Mouse (Mus musculus): Measurements from ENCODE around the gene Lyzl4.

The Lyzl4 gene

DNA sequence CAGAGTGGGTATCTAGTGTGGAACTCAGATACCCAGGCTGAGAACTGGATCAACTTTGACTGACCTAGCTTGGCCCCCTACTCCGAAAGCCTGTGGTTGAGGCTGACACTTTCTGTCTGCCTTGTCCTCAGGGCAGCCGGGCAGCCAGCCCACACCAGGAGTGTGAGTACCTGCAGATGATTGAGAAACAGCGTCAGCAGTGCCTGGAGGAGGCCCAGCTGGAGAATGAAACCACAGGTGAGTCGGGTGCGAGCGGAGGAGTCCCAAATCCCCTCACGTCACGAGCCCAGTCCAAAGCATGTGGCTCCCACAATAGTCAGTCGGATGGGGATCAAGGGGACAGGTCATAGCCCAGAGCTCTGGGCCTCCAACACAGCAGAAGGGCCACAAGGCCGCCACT is 11.8 kb upstream of the Lyzl4 start:
- CTCF ChIA-PET = no interaction called here

DNA sequence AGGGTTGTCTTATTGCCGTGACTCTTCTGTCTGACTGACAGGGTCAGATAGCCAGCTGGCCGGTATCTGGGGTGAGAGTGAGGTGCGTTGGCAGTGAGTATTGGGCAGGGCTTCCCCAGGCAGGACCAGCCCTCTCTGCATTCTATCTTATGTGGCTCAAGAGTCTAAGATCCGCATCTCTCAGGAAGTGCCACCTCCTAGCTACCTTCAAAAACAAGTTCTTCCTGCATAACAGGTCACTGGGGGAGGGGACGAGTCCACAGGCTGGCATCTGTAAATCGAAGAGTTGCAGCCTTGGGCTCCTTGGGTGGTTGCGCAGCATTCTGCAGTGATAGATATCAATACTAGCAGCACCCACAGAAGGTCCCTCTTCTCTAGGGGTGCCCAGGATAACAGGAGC is 5.1 kb upstream of the Lyzl4 start:
- CTCF ChIA-PET = no interaction called here

DNA sequence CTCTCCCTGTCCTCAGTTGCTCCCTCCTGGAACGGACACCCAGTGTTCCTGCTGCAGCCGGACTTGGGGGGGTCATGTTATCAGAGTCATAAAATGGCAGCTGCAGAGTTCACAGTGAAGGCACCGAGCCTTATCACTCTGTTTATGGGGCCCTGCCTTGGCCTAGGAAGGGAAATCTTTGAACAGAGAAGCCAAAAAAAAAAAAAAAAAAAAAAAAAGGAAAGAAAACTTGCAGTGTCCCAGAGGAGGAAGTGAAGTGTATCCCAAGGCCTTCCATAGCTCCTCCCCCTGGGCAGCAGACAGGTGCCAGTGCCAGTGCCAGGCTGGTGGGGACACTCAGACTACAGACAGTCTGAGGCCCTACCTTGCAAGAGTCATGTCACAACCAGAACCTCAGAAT is 3.0 kb upstream of the Lyzl4 start:
- CTCF ChIA-PET = no interaction called here

DNA sequence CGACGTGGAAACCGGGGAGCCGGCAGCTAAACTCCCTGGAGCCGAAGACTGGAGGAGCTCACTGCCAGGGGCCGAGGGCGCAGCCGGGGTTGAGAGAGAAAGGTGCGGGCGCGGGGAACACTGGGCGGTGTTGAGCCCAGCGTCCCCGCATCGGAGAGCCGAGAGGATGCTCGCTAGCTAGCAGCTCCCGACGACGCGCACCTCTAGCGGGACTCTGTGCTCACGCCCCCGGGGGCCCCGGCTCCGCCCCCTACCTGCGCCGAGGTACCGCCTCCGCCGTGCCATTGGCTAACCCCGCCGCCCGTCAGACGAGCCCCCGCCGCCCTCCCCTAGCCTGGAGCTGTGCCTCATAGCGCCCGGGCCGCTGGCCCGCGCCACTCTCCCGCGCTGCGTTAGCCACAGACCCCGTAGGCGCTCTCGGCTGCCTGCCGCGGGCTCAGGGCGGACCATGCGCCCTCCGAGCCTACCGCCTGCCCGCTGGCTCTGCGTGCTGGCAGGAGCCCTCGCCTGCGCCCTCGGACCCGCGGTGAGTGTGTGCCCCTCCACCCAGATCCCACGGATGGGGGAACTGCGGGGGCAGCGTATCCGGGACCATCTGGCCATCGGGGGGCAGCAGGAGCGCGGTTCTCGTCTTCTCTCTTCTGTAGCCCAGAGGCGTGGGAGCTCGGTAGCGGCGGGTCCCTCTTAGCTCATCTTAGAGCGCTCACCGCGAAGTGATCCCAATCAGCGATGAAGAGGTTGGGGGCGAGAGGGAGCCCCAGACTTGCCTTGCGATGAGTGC is 695 bp upstream of the Lyzl4 start, which contains the start of gene Vipr1:
Gene Vipr1, plus strand, starts transcription at position 316 of the 781 bp plus-strand sequence.
- CTCF ChIA-PET = no interaction called here

DNA sequence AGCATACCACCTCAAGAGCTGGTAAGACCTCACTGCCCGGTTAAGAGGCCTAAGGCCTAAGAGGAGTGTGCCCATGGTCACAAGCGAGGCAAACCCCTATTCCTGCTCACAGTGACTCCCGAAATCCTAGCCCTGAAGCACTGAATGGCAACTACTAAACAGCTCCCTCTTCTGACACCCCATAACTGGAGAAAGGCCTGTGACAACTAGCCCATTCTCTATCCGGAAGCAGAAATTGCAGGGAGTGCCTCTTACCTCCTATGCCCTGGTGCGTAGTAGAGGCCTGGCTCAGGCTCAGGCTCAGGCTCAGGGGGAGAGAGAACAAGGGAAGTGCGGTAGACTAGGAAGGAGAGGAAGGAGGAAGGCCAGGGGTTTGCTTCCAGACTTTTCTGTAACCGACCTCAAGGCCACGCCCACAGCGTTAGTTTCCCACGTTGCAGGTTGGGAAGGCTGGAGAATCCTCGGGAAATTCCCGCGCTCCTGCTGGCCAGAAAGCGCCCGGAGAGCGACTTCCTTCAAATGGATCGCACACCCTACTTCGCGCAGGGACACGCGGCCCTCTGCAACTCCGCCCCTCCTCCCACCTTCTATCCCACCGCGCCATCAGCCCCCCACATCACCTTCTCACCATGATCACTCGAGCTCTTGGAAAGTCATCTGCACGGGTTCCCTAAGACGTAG is 521 bp downstream of the Lyzl4 start:
- CTCF ChIA-PET = no interaction called here

DNA sequence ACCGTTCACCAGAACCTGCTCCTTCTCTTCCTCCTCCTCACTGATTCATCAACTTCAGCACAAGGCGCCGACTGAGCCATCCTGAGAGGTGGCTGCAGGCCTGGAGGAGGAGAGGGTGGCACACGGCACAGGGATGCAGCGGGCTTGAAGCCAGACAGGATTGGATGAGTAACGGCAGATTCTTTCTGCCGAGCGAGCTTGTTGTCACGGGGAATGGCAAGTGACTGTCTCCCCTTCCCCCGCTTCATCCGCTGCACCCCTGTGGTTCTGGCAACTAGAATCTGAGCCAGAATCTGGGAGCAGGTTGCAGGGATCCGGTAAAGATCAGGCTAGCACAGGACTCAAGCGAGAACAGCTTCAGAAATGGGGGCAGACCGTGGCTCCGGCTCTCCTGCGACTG is 2.1 kb downstream of the Lyzl4 start:
- CTCF ChIA-PET = no interaction called here

DNA sequence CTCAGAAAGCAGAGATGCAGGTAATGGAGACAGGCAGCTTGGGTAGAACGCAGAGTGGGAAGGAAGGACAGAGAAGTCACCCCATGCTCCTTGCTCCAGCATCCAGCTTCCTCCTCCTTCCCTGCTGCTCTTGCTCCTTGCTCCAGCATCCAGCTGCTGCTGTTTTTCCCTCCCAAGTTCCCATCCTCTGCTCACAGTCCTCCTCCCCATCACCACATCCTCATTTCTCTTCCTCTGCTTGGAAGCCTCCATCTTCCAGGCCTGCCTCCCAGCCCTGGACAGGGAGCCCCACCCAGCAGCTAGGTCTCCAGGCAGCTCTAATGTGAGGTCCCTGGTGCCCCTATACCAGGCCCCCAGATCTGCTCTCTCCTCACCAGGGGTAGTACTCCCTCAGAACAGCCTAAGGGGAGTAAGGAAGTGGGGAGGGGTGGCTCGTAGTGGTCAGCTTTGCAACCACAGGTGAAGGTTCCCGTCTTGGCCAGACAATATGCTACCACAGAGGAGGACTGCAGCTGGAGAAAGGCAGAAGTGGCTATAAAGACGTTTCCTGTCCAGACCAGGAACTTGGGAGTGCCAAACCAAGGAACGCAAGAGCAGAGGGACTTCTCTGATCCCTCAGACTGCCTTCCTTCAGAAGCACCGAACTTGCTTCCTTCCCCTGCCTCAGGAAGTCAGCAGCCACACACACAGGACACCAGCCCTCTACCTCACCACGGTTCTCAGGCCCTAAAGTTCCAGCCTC is 5.9 kb downstream of the Lyzl4 start:
- CTCF ChIA-PET = no interaction called here

GRCm38 (mm10) chr9:121633306-121633705 is 8.6 kb downstream of the Lyzl4 start:
- CTCF ChIA-PET = no interaction called here

- CTCF ChIA-PET = no interaction called here
Measured at GRCm38 (mm10) chr9:121632891-121633290, 9.0 kb downstream of the Lyzl4 start.

DNA sequence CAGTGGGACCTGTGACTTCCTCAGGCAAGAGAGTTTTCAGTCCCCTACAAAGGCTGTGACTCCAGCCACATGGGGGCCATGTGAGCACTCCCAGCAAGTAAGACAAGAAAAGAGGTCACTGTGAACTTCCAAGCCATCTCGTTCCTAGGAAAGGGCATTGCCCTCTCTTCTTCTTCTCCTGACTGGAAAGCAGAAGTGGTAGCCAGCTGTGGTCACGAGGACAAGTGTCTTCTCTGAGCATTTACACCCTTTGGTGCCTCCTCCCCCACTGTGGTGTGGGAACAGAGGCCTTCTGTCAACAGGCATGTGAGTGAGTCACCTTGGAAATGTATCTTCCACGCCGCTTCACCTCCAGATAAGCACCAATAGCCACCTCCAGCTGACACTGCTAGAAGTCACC is 9.9 kb downstream of the Lyzl4 start:
- CTCF ChIA-PET = no interaction called here

GRCm38 (mm10) chr9:121630627-121631026 is 11.3 kb downstream of the Lyzl4 start:
- CTCF ChIA-PET = interaction anchor here (0.6 kb wide), 1 partner anchor 1895 kb away, joined by 7 read pairs; no protein-coding TSS in a partner anchor

- CTCF ChIA-PET = no interaction called here
Measured at GRCm38 (mm10) chr9:121624920-121625319, 17.0 kb downstream of the Lyzl4 start.

- CTCF ChIA-PET = no interaction called here
Measured at GRCm38 (mm10) chr9:121623235-121623634, 18.7 kb downstream of the Lyzl4 start.

DNA sequence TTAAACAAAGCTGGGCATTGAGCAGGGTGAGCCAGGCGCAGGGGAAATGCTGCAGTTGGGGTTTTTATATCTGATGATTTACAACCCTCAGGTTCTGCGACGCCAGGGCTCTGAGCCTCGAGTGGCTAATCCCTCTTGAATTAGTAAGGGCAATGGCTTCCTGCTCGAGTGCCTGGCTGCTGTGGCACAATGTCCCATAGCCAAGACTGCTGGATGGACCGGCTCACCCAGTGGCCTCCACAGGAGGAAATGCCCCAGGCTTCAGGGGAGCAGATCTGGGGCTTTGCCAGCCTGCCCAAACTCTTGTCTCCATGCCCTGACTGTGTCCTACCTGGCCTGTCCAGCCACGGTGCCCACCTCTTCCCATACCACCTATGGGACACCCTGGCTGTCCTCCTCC is 22.5 kb downstream of the Lyzl4 start:
- CTCF ChIA-PET = no interaction called here

- CTCF ChIA-PET = interaction anchor here (0.7 kb wide), 1 partner anchor 225 kb away, joined by 3 read pairs; no protein-coding TSS in a partner anchor
Measured at GRCm38 (mm10) chr9:121616471-121616870, 25.4 kb downstream of the Lyzl4 start.

GRCm38 (mm10) chr9:121614241-121614757 is 27.6 kb downstream of the Lyzl4 start:
- CTCF ChIA-PET = no interaction called here

DNA sequence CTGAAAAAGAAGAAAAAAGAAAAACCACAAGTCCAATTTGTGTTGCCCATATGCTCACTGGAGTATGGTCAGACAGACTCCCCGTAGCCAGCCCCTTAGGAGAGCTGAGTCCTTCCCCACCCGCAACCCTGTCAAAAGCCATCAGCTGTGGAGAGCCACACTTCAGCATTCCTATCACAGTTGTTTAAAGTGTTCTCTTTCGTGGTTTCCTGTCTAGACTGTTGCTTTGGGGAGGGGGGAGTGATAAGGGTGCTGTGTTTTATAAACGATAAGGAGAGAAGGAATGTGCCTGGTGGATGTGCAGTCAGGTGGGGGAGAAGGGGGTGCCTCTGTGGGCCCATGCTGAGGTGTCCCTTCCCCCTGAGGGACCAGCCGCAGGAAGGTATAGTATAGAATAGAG is 28.7 kb downstream of the Lyzl4 start:
- CTCF ChIA-PET = no interaction called here

DNA sequence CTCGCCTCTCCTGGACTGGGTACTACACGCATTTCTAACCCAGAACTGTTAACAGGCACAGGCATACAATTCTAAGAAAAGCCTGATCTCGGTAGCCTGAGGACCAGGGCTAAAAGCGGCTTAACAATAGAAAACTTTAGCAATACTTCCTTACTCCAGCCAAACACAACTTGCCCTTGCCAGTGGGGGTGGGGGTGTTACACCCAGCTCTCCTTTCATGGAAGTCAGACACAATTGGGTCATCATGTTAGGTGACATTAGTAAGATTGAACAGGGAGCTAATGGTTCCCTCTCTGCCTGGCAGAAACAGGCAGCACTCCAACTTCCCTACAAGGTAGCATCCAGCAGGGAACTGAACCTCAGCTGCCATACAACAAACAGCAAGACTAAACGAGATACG is 32.5 kb downstream of the Lyzl4 start:
- CTCF ChIA-PET = no interaction called here

DNA sequence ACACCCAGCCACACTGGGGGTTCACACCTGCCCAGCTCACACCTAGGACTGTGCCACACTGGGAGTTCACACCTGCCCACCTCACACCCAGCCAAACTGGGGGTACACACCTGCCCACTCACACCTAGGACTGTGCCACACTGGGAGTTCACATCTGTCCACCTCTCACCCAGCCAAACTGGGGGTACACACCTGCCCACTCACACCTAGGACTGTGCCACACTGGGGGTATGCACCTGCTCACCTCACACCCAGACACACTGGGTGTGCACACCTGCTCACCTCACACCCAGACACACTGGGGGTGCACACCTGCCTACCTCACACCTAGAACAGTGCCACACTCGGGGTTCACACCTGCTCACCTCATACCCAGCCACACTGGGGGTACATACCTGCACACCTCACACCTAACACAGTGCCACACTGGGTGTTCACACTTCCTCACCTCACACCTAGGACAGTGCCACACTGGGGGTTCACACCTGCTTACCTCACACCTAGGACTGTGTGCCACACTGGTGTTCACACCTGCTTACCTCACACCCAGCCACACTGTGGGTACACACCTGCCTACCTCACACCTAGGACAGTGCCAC is 35.3 kb downstream of the Lyzl4 start:
- CTCF ChIA-PET = interaction anchor here (0.6 kb wide), 1 partner anchor 126 kb away, joined by 4 read pairs; no protein-coding TSS in a partner anchor

DNA sequence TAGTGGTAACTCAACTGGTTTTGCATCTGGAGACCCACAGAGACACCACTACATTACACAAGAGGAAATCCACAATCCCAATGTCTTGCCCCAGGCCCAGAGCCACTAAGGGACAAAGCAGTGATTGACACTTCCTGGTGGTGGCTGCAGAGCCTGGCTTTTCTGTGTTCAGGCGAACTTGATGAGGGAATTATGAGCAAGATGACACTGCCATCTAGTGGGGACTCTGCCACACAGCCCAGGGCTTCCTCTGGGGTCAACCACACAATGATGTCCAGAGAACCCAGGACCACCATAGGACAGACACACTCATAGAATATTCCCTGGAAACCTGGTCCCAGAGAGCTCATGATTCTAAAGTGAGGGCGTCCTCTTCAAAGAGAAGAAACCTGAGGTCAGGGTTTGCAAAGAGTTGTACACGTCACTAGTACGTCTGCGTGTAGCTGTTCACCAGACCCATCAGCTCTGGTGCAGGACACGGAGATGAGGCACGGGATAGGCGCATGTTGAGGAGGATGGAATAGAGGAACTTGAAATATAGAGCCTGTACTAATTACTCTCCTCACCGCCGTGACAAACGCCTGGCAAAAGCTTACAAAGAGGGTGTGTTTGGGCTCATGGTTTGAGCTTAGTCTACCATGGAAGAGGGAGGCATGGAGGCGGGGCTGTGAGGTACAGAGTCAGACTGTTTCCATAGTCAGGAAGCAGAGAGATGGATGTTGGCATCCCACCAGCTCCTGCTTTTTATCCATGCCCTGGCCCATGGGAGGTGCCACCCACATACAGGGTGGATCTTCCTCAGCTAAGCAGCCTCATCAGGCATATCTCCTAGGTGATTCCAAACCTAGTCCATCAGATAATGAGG is 36.2 kb downstream of the Lyzl4 start:
- CTCF ChIA-PET = interaction anchor here (0.6 kb wide), 1 partner anchor 125 kb away, joined by 4 read pairs; no protein-coding TSS in a partner anchor

DNA sequence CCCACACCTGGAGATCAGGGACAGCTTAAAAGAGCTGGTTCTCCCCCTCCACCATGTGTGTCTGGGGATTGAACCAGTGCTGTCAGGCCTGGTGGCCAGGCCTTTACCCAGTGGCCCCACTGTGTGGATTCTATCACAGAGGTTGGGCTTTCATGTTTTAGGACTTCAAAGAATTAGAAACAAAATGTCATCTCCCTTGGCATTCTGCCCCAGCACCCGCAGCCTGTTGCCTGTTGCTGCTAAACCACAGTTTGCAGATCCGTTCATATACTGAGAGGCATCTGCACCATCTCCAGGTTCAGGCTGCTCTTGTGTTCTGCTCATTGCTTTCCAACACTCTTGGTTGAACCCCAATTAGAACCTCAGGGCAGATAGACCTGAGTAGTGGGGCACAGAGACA is 39.5 kb downstream of the Lyzl4 start:
- CTCF ChIA-PET = interaction anchor here (0.8 kb wide), 1 partner anchor 136 kb away, joined by 14 read pairs; no protein-coding TSS in a partner anchor

Data from spleen, embryonic (tissue).